Mouse (Mus musculus): ENCODE results near the gene Ppih. TPM values are rescaled to one million over a fixed set of nuclear protein-coding genes. Genes with fewer than 3 reads are reported as not detected.

Ppih gene
- polyA plus RNA-seq, 2 experiments: 52.2 to 76.0 TPM

DNA sequence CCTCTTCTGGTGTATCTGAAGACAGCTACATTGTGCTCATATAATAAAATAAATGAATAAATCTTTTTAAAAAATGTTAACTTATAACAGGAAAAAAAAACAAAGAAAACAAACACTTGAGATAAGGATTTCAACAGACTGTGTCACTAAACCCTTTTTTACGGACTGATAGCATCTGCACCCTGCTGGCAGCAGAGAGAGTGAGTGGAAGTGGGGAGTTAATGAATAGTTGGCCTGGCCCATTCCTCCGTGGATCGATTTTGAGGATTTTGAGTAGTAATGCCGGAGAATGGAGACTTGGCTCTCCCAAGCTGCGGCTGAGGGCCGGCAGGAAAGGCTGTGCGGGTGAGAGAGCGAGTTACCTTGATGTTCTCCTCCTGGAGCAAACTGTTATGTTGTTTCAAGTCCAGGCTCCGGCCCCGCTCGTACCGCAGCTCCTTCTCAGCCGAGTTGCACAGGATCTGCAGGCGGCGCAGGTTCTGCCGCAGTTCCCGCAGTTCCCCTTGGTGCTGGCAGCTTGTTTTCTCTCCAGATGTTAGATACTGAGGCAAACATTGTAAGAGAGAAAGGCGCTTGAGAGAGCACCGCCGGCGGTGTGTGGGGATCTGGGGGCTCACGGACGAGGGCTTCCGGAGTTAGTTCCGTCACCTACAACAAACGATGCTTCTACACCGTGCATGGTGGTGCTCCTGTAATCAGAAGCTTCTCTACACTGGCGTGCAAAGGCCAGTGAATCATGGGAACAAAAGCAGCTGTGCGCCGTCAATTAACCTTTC, 39.0 kb upstream of the Ppih start:
- DNase-seq (ENCODE audit: low read depth in 3 of 3, low spot score in 3 of 3): no peak
- H3K4me1 ChIP-seq (replicated peaks; ENCODE audit: control insufficient read depth in 2 of 2, insufficient read depth in 2 of 2, low read length in 1 of 2): no peaks in the 10 kb centered on the region
- no peak overlapping the region for H3K9ac ChIP-seq (replicated peaks)
- TF ChIP-seq EP300 (IDR thresholded peaks at IDR 0.05; ENCODE audit: low read depth): no peak
- TF ChIP-seq CTCF (IDR thresholded peaks at IDR 0.05; ENCODE audit: low read depth): no peak
- ATAC-seq (ENCODE audit: insufficient read depth): no peak
- peak overlapping the region; percentile 40 for H3K4me2 ChIP-seq (ENCODE audit: low read depth)
- H3K9me3 ChIP-seq (ENCODE audit: control insufficient read depth, low read length): no peaks in the 10 kb centered on the region
- WGBS (ENCODE audit: insufficient replicate concordance): 10% methylated on average over 30 of the region's 30 CpGs
- no peaks in the 10 kb centered on the region for H3K27me3 ChIP-seq (ENCODE audit: control insufficient read depth, insufficient read depth, low read length)
- H3K36me3 ChIP-seq (replicated peaks; ENCODE audit: control insufficient read depth, insufficient read depth, low read depth): no peaks in the 10 kb centered on the region
- H3K27ac ChIP-seq: no peak overlapping the region
- H3K4me3 ChIP-seq (ENCODE audit: insufficient read depth in 1 of 2, low read depth in 2 of 2, low read length in 2 of 2): peak overlapping the region; percentile 13 to 31; a peak in 3 of 4 replicates

DNA sequence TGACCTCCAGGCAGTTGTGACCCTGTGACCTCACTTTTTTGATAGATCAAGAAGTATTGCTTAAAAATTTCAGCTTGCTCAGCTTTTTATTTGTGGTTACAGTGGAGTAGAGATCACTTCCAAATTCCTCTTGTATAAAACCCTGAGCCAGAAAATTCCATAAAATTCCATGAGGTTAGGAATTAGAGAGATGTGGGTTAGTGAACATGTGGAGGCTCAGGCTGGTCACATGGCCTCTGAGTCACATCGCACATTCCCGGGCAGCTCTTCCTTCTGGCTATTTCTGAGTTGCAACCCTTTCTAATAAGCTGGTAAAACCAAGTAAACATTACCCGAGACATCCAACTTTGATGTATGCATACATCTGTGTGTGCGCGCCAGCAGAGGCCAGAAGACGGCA, 25.2 kb upstream of the Ppih start:
- H3K27ac ChIP-seq: no peak overlapping the region
- TF ChIP-seq EP300 (IDR thresholded peaks at IDR 0.05; ENCODE audit: low read depth) (no peak), CTCF (IDR thresholded peaks at IDR 0.05; ENCODE audit: low read depth) (no peak)
- no peaks in the 10 kb centered on the region for H3K4me1 ChIP-seq (replicated peaks; ENCODE audit: control insufficient read depth in 2 of 2, insufficient read depth in 2 of 2, low read length in 1 of 2)
- no peak overlapping the region for H3K4me3 ChIP-seq (ENCODE audit: insufficient read depth in 1 of 2, low read depth in 2 of 2, low read length in 2 of 2)
- ATAC-seq (ENCODE audit: insufficient read depth) (no peak), DNase-seq (ENCODE audit: low read depth in 3 of 3, low spot score in 3 of 3) (no peak)
- H3K36me3 ChIP-seq (replicated peaks; ENCODE audit: control insufficient read depth, insufficient read depth, low read depth): no peaks in the 10 kb centered on the region
- WGBS (ENCODE audit: insufficient replicate concordance): 78% methylated on average over 6 of the region's 6 CpGs
- H3K27me3 ChIP-seq (ENCODE audit: control insufficient read depth, insufficient read depth, low read length): no peaks in the 10 kb centered on the region
- no peak overlapping the region for H3K4me2 ChIP-seq (ENCODE audit: low read depth)
- H3K9ac ChIP-seq (replicated peaks): no peak overlapping the region
- no peaks in the 10 kb centered on the region for H3K9me3 ChIP-seq (ENCODE audit: control insufficient read depth, low read length)

GRCm38 (mm10) chr4:119338861-119339361, 18.6 kb upstream of the Ppih start:
- H3K4me1 ChIP-seq (replicated peaks; ENCODE audit: control insufficient read depth in 2 of 2, insufficient read depth in 2 of 2, low read length in 1 of 2): 0 out of 4 replicates have a peak, but pooled peaks cover 0 to 3% of the 10 kb centered on the region in 2 experiments
- H3K4me3 ChIP-seq (ENCODE audit: insufficient read depth in 1 of 2, low read depth in 2 of 2, low read length in 2 of 2): no peak overlapping the region
- H3K36me3 ChIP-seq (replicated peaks; ENCODE audit: control insufficient read depth, insufficient read depth, low read depth): no peaks in the 10 kb centered on the region
- no peak overlapping the region for H3K4me2 ChIP-seq (ENCODE audit: low read depth)
- TF ChIP-seq EP300 (IDR thresholded peaks at IDR 0.05; ENCODE audit: low read depth) (no peak), CTCF (IDR thresholded peaks at IDR 0.05; ENCODE audit: low read depth) (peak; percentile 83)
- DNase-seq (ENCODE audit: low read depth in 3 of 3, low spot score in 3 of 3) (peak; percentile 10 to 29 (median 14)), ATAC-seq (ENCODE audit: insufficient read depth) (no peak)
- no peak overlapping the region for H3K9ac ChIP-seq (replicated peaks)
- WGBS (ENCODE audit: insufficient replicate concordance): 5% methylated on average over 10 of the region's 10 CpGs
- H3K27ac ChIP-seq: no peak overlapping the region
- no peaks in the 10 kb centered on the region for H3K9me3 ChIP-seq (ENCODE audit: control insufficient read depth, low read length)
- no peaks in the 10 kb centered on the region for H3K27me3 ChIP-seq (ENCODE audit: control insufficient read depth, insufficient read depth, low read length)

GRCm38 (mm10) chr4:119338422-119338821, 18.1 kb upstream of the Ppih start:
- 68% methylated on average over 4 of the region's 4 CpGs for WGBS (ENCODE audit: insufficient replicate concordance)
- ATAC-seq (ENCODE audit: insufficient read depth) (no peak), DNase-seq (ENCODE audit: low read depth in 3 of 3, low spot score in 3 of 3) (no peak)
- Histone ChIP-seq H3K36me3 (replicated peaks; ENCODE audit: control insufficient read depth, insufficient read depth, low read depth) (no peaks in the 10 kb centered on the region), H3K9ac (replicated peaks) (no peak overlapping the region), H3K4me3 (ENCODE audit: insufficient read depth in 1 of 2, low read depth in 2 of 2, low read length in 2 of 2) (no peak overlapping the region), H3K27me3 (ENCODE audit: control insufficient read depth, insufficient read depth, low read length) (no peaks in the 10 kb centered on the region), H3K27ac (no peak overlapping the region), H3K9me3 (ENCODE audit: control insufficient read depth, low read length) (no peaks in the 10 kb centered on the region), H3K4me1 (replicated peaks; ENCODE audit: control insufficient read depth in 2 of 2, insufficient read depth in 2 of 2, low read length in 1 of 2) (0 out of 4 replicates have a peak, but pooled peaks cover 0 to 3% of the 10 kb centered on the region in 2 experiments), H3K4me2 (ENCODE audit: low read depth) (no peak overlapping the region)
- TF ChIP-seq CTCF (IDR thresholded peaks at IDR 0.05; ENCODE audit: low read depth) (no peak), EP300 (IDR thresholded peaks at IDR 0.05; ENCODE audit: low read depth) (no peak)

- 71% methylated on average over 6 of the region's 6 CpGs for WGBS (ENCODE audit: insufficient replicate concordance)
- Histone ChIP-seq H3K36me3 (replicated peaks; ENCODE audit: control insufficient read depth, insufficient read depth, low read depth) (no peaks in the 10 kb centered on the region), H3K27ac (no peak overlapping the region), H3K9ac (replicated peaks) (no peak overlapping the region), H3K9me3 (ENCODE audit: control insufficient read depth, low read length) (no peaks in the 10 kb centered on the region), H3K27me3 (ENCODE audit: control insufficient read depth, insufficient read depth, low read length) (no peaks in the 10 kb centered on the region), H3K4me1 (replicated peaks; ENCODE audit: control insufficient read depth in 2 of 2, insufficient read depth in 2 of 2, low read length in 1 of 2) (0 out of 4 replicates have a peak, but pooled peaks cover 0 to 3% of the 10 kb centered on the region in 2 experiments), H3K4me2 (ENCODE audit: low read depth) (no peak overlapping the region), H3K4me3 (ENCODE audit: insufficient read depth in 1 of 2, low read depth in 2 of 2, low read length in 2 of 2) (no peak overlapping the region)
- TF ChIP-seq CTCF (IDR thresholded peaks at IDR 0.05; ENCODE audit: low read depth) (no peak), EP300 (IDR thresholded peaks at IDR 0.05; ENCODE audit: low read depth) (no peak)
- DNase-seq (ENCODE audit: low read depth in 3 of 3, low spot score in 3 of 3) (no peak), ATAC-seq (ENCODE audit: insufficient read depth) (no peak)
Observed at GRCm38 (mm10) chr4:119333487-119333886, 13.1 kb upstream of the Ppih start.

All from liver, embryonic 14.5 days (tissue).